Mouse (Mus musculus) forebrain, embryonic 13.5 days (tissue): ENCODE measurements around the gene Ephb2. TPM values are rescaled to one million over a fixed set of nuclear protein-coding genes. Genes with fewer than 3 reads are reported as not detected.

Source experiments
- ATAC-seq: fragments of 200-750 bp; cut with Nextera tagmentation; 2 replicates; pipeline ENCODE4 v1.8.0; 2017
- H3K27ac ChIP-seq: fragments of 300-500 bp; sonication (generic); 2 replicates; pipeline ENCODE4 v1.5.1; 2015; ENCODE audit warnings: inconsistent platforms, mild to moderate bottlenecking, moderate library complexity
- H3K27me3 ChIP-seq: fragments of 300-500 bp; sonication (generic); 2 replicates; pipeline ENCODE4 v1.6.1; 2015; ENCODE audit warnings: mild to moderate bottlenecking, inconsistent platforms
- H3K36me3 ChIP-seq: fragments of 300-500 bp; sonication (generic); 2 replicates; pipeline ENCODE4 v1.6.1; 2015; ENCODE audit warnings: mild to moderate bottlenecking, inconsistent platforms; ENCODE audit not compliant: poor library complexity, severe bottlenecking
- H3K4me1 ChIP-seq: fragments of 300-500 bp; sonication (generic); 2 replicates; pipeline ENCODE4 v1.6.1; 2015; ENCODE audit warnings: inconsistent platforms
- H3K4me2 ChIP-seq: fragments of 300-500 bp; sonication (generic); 2 replicates; pipeline ENCODE4 v1.6.1; 2015; ENCODE audit warnings: inconsistent platforms, mild to moderate bottlenecking, moderate library complexity
- H3K4me3 ChIP-seq: fragments of 300-500 bp; sonication (generic); 2 replicates; pipeline ENCODE4 v1.5.1; 2015; ENCODE audit warnings: mild to moderate bottlenecking, inconsistent platforms
- H3K9ac ChIP-seq: fragments of 300-500 bp; sonication (generic); 2 replicates; pipeline ENCODE4 v1.6.1; 2015; ENCODE audit warnings: mild to moderate bottlenecking, inconsistent platforms
- H3K9me3 ChIP-seq: fragments of 300-500 bp; sonication (generic); replicated peaks from 2 replicates; pipeline ENCODE4 v1.6.1; 2016; ENCODE audit warnings: inconsistent platforms
- whole genome bisulfite sequencing: fragments of 180-500 bp; shearing (Covaris S2); methylation state at CpG from one replicate; pipeline ENCODE4 v1.1.7; 2015; 5-methylcytosine and 5-hydroxymethylcytosine counted together
- polyA plus RNA-seq: library from polyadenylated mRNA; unstranded; fragments of >200 nt; fragmentation: Nextera tagmentation; extraction: Ambion mirVana; gene quantifications from 2 replicates; pipeline ENCODE4 v1.2.1, GENCODE M21; 2015

The Ephb2 gene
- polyA plus RNA-seq, 1 experiment from 2014 or later: 10.7 TPM

DNA sequence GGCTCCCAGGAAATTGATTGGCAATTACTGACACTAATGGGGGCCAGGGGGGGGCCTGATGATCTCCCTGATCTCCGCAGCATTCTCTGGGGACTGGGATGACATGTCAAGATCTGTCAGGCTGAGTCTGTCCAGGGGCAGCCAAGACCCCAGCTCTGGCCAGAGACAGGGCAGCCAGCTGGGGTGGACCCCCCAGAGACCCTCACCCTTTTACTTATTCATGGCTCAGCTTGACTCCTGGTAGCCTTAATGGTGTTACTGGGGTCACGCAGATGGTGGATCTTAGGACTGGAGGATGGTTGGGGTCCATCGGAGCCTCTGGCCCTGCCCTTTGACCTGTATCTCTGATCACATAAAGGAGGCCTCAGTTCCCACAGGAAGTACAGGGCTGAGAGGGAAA is 97.5 kb downstream of the Ephb2 start:
- H3K27ac ChIP-seq: no peak overlapping the region
- 46% methylated on average over 3 of the region's 3 CpGs for WGBS
- ATAC-seq: no peak
- no peak overlapping the region for H3K4me3 ChIP-seq
- H3K4me1 ChIP-seq: peaks cover 73% of the 10 kb centered on the region
- H3K9me3 ChIP-seq: no peaks in the 10 kb centered on the region
- peaks cover 8% of the 10 kb centered on the region; the same call in 1 of the 2 replicates for H3K36me3 ChIP-seq
- H3K27me3 ChIP-seq: 0 out of 2 replicates have a peak, but pooled peaks cover 2% of the 10 kb centered on the region
- H3K4me2 ChIP-seq: no peak overlapping the region
- H3K9ac ChIP-seq: no peak overlapping the region

DNA sequence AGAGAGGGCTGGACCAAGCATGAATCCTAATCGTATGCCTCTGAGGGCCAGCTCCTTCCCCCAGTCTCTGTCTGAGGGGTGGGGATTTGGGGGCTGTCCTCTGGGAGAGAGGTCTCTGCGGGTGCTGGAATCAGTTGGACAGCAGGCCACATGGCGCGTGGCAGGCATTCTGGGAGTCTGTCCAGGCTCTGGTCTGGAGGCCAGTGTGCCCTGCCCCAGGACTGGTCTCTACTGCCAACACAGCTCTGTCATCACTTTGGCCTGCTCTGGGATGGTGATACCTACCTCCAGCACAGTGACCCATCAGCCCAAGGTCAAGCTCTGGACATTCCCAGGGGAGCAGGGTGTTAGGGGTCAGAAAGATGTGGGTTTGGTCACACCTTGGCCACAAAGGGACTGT is 99.9 kb downstream of the Ephb2 start:
- ATAC-seq: no peak
- H3K4me3 ChIP-seq: no peak overlapping the region
- H3K9me3 ChIP-seq: no peaks in the 10 kb centered on the region
- 65% methylated on average over 4 of the region's 4 CpGs for WGBS
- no peak overlapping the region for H3K9ac ChIP-seq
- H3K4me2 ChIP-seq: no peak overlapping the region
- 0 out of 2 replicates have a peak, but pooled peaks cover 2% of the 10 kb centered on the region for H3K27me3 ChIP-seq
- peaks cover 6% of the 10 kb centered on the region; the same call in 1 of the 2 replicates for H3K36me3 ChIP-seq
- peaks cover 75% of the 10 kb centered on the region for H3K4me1 ChIP-seq
- no peak overlapping the region; the same call in 1 of the 2 replicates for H3K27ac ChIP-seq

GRCm38 (mm10) chr4:136734210-136734803 is 101.5 kb downstream of the Ephb2 start:
- Histone ChIP-seq H3K4me1 (peaks cover 70% of the 10 kb centered on the region), H3K9me3 (no peaks in the 10 kb centered on the region), H3K27me3 (0 out of 2 replicates have a peak, but pooled peaks cover 2% of the 10 kb centered on the region), H3K9ac (peak overlapping the region; percentile 46; the same call in 1 of the 2 replicates), H3K4me2 (peak overlapping the region; percentile 34; the same call in 1 of the 2 replicates), H3K27ac (peak overlapping the region; percentile 81), H3K4me3 (no peak overlapping the region), H3K36me3 (peaks cover 3% of the 10 kb centered on the region; the same call in 1 of the 2 replicates)
- peak; percentile 45; the same call in 1 of the 2 replicates for ATAC-seq
- WGBS: 16% methylated on average over 15 of the region's 15 CpGs

DNA sequence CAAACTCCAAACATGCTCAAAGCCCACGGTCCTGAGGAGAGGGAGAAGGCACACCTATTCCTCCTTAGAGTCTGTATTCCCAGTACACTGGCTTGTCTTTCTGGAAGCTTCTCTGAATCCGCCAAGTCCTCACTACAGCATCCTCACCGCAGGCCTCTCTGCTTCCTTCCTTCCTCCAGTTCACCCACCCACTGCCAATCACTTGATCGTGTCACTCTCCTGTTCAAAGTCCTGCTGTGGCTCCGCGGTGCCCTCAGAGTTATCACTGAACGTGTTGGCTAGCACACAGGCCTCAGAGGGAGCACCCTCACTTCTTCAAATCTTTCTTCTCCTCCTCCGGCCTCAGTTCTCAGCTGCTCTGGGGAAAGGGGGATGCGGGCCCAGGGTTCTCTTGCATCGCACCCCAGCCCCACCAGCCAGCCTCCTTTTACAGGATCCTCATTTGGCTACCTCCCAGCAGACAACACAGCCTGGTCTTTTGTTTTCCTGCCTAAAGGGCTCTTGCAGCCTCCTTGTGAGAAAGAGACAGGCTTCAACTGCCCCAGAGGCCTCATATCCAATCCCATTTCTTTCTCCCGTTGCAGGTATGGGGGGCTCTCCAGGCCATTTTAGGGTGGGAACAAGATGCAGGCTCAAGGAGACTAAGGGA is 102.4 kb downstream of the Ephb2 start:
- peak overlapping the region; percentile 81 for H3K27ac ChIP-seq
- H3K9me3 ChIP-seq: no peaks in the 10 kb centered on the region
- ATAC-seq: peak; percentile 48; the same call in 1 of the 2 replicates
- 0 out of 2 replicates have a peak, but pooled peaks cover 2% of the 10 kb centered on the region for H3K27me3 ChIP-seq
- peak overlapping the region; percentile 34 for H3K4me2 ChIP-seq
- 19% methylated on average over 11 of the region's 11 CpGs for WGBS
- no peak overlapping the region for H3K4me3 ChIP-seq
- H3K36me3 ChIP-seq: peaks cover 13% of the 10 kb centered on the region; the same call in 1 of the 2 replicates
- peak overlapping the region; percentile 46 for H3K9ac ChIP-seq
- peaks cover 62% of the 10 kb centered on the region for H3K4me1 ChIP-seq

- Histone ChIP-seq H3K36me3 (peaks cover 13% of the 10 kb centered on the region; the same call in 1 of the 2 replicates), H3K9ac (peak overlapping the region; percentile 46; the same call in 1 of the 2 replicates), H3K27me3 (0 out of 2 replicates have a peak, but pooled peaks cover under 1% of the 10 kb centered on the region), H3K4me3 (no peak overlapping the region), H3K9me3 (no peaks in the 10 kb centered on the region), H3K4me2 (no peak overlapping the region), H3K27ac (no peak overlapping the region), H3K4me1 (peaks cover 67% of the 10 kb centered on the region)
- ATAC-seq: no peak
- WGBS: 51% methylated on average over 7 of the region's 7 CpGs
Measured at GRCm38 (mm10) chr4:136732536-136733121, 103.2 kb downstream of the Ephb2 start.

DNA sequence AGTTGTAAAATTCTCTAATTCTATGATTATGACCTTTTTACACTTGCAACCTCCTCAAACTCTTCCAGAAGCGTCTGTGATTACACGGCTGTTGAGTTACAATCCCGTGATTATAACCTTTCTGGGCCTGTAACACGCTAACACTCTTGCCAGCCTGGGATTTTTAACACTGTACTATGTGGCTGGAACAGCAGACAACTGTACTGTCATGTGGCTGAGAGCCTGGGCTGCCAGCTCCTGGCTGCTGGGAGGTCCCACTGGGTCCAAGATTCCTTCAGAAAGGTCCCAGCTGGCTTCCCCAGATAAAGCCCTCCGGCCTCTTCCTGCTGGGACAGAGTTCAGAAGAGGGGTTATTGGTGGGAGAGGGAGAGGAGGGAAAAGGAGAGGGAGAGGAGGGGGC is 104.0 kb downstream of the Ephb2 start:
- WGBS: 62% methylated on average over 5 of the region's 5 CpGs
- peaks cover 75% of the 10 kb centered on the region for H3K4me1 ChIP-seq
- H3K27ac ChIP-seq: no peak overlapping the region

GRCm38 (mm10) chr4:136731008-136731609 is 104.7 kb downstream of the Ephb2 start:
- H3K9ac ChIP-seq: no peak overlapping the region
- no peak for ATAC-seq
- no peak overlapping the region for H3K4me3 ChIP-seq
- H3K4me1 ChIP-seq: peaks cover 74% of the 10 kb centered on the region
- H3K4me2 ChIP-seq: no peak overlapping the region
- H3K27ac ChIP-seq: no peak overlapping the region
- WGBS: 71% methylated on average over 13 of the region's 13 CpGs
- H3K36me3 ChIP-seq: peaks cover 13% of the 10 kb centered on the region; the same call in 1 of the 2 replicates
- no peaks in the 10 kb centered on the region for H3K27me3 ChIP-seq
- H3K9me3 ChIP-seq: no peaks in the 10 kb centered on the region

More for the DNA sequence above, 104.0 kb downstream of the Ephb2 start:
- Histone ChIP-seq H3K9me3 (no peaks in the 10 kb centered on the region), H3K4me3 (no peak overlapping the region), H3K27me3 (no peaks in the 10 kb centered on the region), H3K36me3 (peaks cover 13% of the 10 kb centered on the region; the same call in 1 of the 2 replicates), H3K4me2 (no peak overlapping the region), H3K9ac (no peak overlapping the region)
- no peak for ATAC-seq

- no peak for ATAC-seq
- Histone ChIP-seq H3K36me3 (peaks cover 13% of the 10 kb centered on the region; the same call in 1 of the 2 replicates), H3K9me3 (no peaks in the 10 kb centered on the region), H3K27me3 (no peaks in the 10 kb centered on the region), H3K4me2 (no peak overlapping the region), H3K27ac (no peak overlapping the region), H3K4me1 (peaks cover 68% of the 10 kb centered on the region), H3K4me3 (no peak overlapping the region), H3K9ac (no peak overlapping the region)
- WGBS: 86% methylated on average over 9 of the region's 9 CpGs
Measured at GRCm38 (mm10) chr4:136730501-136730900, 105.3 kb downstream of the Ephb2 start.

DNA sequence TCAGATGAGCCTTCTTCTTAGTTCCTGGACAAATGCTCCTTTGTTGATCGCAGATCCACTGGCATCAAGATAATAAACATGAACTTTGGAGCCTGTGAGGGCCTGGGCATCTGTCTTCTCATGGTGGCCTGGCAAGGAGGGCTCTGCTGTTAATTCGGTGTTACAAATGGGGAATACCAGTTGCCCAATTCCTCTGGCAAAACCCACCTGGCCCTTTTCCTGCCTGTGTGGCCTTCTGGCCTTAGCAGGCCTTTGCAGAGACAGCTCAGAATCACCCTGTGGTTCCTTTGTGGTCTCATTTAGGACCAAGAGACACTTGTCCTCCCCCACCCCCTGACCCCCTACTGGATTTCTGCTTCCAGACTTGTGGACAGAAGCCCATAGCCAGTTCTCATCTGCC is 106.2 kb downstream of the Ephb2 start:
- H3K27me3 ChIP-seq: no peaks in the 10 kb centered on the region
- H3K36me3 ChIP-seq: peaks cover 13% of the 10 kb centered on the region; the same call in 1 of the 2 replicates
- ATAC-seq: no peak
- no peak overlapping the region for H3K9ac ChIP-seq
- no peak overlapping the region for H3K4me3 ChIP-seq
- 90% methylated on average over 2 of the region's 2 CpGs for WGBS
- peaks cover 64% of the 10 kb centered on the region for H3K4me1 ChIP-seq
- no peak overlapping the region for H3K27ac ChIP-seq
- no peaks in the 10 kb centered on the region for H3K9me3 ChIP-seq
- no peak overlapping the region for H3K4me2 ChIP-seq

DNA sequence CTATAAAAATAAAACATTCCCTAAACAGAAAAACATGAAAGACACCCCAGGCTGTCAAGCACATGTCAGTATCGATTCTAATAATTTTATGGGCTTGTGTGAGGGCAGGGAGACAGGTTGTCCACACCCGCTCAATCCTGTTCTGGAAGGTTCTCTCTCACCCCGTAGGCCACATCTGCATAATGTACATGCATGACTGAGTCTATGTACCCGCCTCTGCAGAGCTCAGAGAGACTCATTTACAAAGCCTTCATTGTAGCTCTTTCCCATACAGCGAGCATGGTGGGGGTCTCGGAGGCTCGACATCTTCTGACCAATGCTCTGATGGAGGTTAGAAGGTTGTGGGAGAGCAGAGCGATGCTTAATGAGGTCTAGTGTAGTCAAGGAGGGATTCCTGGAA is 108.8 kb downstream of the Ephb2 start:
- H3K4me1 ChIP-seq: peaks cover 48% of the 10 kb centered on the region

GRCm38 (mm10) chr4:136724731-136725130 is 111.1 kb downstream of the Ephb2 start:
- H3K9ac ChIP-seq: no peak overlapping the region
- no peaks in the 10 kb centered on the region for H3K27me3 ChIP-seq
- ATAC-seq: no peak
- H3K4me1 ChIP-seq: peaks cover 48% of the 10 kb centered on the region
- 85% methylated on average over 17 of the region's 17 CpGs for WGBS
- no peak overlapping the region for H3K27ac ChIP-seq
- no peaks in the 10 kb centered on the region for H3K9me3 ChIP-seq
- H3K36me3 ChIP-seq: peaks cover 13% of the 10 kb centered on the region; the same call in 1 of the 2 replicates
- H3K4me3 ChIP-seq: no peak overlapping the region
- H3K4me2 ChIP-seq: no peak overlapping the region

More for the DNA sequence above, 108.8 kb downstream of the Ephb2 start:
- H3K27me3 ChIP-seq: no peaks in the 10 kb centered on the region
- H3K9me3 ChIP-seq: no peaks in the 10 kb centered on the region
- no peak overlapping the region for H3K4me2 ChIP-seq
- no peak overlapping the region for H3K27ac ChIP-seq
- no peak overlapping the region for H3K9ac ChIP-seq
- peaks cover 13% of the 10 kb centered on the region; the same call in 1 of the 2 replicates for H3K36me3 ChIP-seq
- no peak overlapping the region for H3K4me3 ChIP-seq
- no peak; the same call in 1 of the 2 replicates for ATAC-seq
- WGBS: 33% methylated on average over 8 of the region's 8 CpGs
